Mouse (Mus musculus): ENCODE data around the gene Uxt.
A peak's percentile ranks its signal among the peaks of the same experiment; 100 is the strongest.

Uxt gene

DNA sequence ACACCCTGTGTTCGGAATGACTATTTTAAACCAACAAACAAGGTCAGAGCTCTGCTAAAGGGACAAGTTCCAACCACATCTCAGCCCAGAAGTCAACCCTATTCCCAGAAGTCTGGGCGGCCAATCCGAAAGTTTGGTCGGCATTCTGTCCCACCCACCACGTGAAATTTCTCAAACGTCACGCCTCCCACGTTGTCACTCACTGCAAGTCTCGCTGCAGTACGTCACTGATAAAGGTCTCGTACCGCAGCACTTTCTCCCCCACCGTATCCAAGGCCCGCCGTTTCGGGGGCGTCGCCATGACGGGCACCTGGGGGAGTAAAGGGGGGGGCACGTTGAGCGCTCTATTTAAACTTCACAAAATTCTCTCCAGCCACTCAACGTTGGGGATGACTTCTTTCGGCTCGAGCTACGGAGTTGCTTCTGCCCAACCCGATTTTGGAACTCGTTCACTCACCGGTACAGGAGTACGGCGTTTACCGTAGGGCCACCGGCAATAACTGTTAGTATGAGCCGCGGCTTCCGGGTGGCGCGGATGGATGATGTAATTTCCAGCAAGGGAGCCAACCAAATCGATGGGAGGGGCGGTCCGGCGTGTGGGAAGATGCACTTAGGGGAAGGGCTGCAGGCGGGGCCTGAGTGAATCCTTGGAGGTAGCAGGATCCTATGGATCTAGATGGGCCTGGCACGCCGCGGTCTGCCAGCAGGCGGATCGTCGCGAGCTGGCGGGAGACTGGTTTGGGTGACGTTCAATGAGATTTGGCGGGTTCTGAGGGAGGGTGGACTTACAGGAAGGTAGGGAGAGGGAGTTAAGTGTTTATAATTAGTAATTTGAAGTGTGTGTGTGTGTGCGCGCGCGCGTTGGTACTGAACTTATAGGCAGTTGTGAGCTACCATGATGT is at the start of gene Uxt:
Gene Uxt (minus strand): TSS at position 541 of the 902 bp plus-strand sequence.
- DNase-seq (ENCODE audit: low spot score in 2 of 2) = peak; percentile 80 to 85

DNA sequence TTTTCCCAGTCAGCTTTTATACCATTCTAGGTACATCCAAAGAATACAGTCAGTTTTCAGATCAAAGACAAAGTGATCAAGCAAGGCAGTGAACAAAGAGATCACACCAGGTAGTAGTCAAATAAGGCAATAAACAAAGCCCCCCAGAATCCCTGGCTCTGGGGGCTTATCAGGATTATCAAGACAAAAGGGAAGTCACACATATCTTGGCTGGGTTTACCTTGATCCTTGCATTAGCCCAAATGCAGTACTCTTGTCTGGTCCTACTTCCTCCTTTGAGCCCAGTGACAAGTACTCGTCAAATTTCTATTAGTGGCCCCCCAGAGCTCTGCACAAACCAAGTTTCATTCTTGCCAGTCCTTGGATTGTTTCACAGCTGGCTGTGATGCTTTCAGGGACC is 19.1 kb upstream of the Uxt start:
- no peak for DNase-seq (ENCODE audit: low spot score in 2 of 2)

DNA sequence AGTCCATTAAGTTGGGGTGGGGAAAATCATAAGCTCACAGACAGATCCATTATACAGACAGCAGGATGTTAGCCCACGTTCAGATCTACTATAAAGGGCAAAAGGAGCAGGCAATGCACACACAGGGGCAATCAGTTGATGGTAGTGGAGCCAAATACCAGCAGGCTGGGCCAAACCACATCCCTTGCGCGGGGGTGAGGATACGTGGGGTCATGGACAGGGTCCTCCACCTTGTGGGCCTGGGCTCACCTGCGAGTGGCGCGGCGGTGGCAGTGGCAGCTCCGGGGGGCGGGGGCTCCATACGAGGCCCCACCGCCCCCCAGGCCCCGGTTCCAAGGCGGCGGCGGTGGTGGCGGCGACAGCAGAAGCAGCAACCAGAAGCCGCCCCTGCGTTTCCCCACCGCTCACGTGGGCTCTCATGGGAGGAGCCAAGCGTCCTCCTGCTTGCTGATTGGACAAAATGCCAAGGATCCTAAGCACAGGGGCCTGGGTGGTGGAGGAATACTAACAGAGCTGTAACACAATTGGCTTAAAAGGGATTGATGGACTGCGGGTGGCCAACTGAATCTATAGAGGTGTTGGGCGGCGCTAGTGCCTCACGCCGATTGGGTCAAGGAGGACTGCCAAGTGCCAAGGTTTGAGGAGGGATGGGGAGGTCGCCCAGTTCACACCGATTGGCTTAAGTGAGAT is 11.5 kb downstream of the Uxt start, which contains the start of gene Elk1:
Gene Elk1 (minus strand): TSS at position 418 of the 690 bp plus-strand sequence.
- DNase-seq (ENCODE audit: low spot score in 2 of 2) = peak; percentile 79 to 86

DNA sequence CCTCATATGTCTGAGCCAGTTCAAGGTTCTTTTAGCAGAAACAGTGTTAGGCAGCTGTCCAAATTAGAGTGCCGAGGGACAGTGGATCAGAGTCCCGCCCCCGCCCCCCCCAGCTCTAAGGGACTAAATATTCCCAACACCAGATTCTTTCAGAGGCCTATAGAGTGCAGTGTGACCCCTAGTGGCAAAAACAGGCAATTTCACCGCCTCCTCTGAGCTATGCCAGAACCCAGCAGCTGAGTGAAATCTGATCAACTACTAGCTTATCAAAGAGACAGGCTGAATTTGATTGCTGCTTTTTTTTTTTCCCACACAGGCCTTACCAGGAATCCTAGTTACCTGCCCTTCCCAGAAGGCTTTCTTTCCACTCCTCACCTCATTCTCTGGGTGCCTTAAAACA is 15.8 kb downstream of the Uxt start:
- DNase-seq (ENCODE audit: low spot score in 2 of 2) = peak in 1 of 2 experiments; percentile 28

DNA sequence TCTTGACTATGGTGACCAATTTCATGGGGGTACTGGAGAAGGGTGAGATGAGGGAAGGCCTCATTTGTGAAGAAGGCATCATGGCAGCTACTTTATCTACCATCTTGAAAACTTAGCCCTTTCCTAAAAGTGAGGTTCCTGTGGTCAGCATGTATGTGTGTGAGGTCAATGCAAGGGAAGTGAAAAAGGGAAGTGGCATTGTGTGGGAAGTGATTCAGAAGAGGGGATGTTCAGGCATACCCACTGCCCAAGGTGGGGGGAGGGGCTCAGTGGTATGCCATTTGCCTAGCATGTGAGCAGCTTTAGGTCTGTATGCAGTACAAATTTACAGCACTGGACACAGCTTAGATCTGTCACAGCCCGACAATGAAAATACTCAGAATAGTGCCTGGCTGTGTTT is 29.9 kb downstream of the Uxt start:
- DNase-seq (ENCODE audit: low spot score in 2 of 2) = peak; percentile 6 to 41

DNA sequence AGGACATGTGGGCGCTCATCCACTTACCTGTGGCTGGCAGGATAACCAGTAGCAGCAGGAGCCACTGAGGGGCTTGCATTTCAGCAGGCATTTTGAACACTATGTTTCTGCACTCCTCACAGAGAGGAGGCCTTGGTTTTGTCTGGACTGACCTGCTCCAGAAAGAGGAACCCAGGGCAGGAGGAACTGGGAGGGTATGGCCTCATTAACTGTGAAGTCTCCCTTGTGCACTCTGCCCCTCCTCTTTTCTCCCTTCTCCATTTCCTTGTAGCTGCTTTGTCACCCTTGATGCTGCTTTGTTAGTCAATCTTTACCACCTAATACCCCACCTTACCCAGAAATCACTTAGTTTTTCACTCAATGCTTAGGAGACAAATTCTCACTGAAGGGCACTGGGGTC is 30.5 kb downstream of the Uxt start, which contains the start of gene Cfp:
Gene Cfp (minus strand): TSS at position 192 of the 400 bp plus-strand sequence.
- no peak for DNase-seq (ENCODE audit: low spot score in 2 of 2)

DNA sequence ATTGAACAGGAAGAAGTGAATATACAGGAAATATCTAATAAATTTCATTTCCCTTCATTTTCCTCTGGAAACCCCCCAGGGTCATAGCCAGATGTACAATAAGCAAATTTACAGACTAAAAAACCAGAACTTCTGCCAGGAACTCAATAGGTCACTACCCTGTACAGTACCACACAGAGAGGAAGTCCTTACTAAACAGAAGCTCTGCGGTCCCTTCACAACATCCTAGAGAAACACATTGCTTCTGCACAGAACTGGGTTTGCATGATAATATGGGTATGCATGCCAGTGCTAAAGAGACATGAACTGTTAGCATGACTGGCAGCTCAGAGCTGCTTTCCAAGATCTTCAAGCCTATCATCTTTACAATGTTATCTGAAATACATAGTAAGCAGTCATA is 32.0 kb downstream of the Uxt start:
- no peak for DNase-seq (ENCODE audit: low spot score in 2 of 2)

DNA sequence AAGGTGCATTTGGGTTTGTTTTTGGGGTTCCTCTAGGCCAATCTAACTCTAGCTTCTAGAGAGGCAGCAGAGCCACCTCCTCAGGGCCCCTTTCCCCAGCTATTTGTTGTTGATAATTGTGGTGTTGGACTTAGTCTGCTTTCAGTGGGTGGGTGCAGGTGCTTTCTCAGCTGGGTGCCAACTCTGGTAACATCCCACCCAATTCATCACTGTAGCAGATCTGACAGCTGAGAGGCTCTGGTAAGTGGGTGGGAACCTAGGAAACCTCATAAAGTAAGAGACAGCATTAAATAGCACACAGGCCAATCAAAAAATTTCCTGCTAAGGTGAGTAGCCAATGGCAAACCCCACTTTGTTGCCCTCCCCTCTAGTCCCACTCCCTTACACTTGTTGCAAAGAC is 36.8 kb downstream of the Uxt start:
- no peak for DNase-seq (ENCODE audit: low spot score in 2 of 2)

DNA sequence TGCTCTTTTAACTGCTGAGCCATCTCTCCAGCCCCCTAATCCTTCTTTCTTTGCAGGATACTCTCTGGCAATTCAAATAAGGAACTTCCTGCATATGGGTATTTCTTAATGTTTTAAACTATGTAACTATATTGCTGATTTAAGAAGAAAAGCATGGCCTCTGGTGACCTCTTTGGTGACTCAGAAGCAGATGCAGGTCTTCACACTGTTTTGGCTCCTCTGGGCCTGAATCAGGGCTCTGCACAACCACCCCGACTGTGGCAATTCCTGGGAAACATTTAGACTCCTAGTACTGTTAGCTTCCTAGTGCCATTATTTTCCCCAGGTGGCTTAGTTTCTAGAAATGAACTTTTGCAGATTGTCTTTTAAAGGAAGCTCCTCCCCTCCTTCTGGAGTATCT is 38.3 kb downstream of the Uxt start:
- no peak for DNase-seq (ENCODE audit: low spot score in 2 of 2)

DNA sequence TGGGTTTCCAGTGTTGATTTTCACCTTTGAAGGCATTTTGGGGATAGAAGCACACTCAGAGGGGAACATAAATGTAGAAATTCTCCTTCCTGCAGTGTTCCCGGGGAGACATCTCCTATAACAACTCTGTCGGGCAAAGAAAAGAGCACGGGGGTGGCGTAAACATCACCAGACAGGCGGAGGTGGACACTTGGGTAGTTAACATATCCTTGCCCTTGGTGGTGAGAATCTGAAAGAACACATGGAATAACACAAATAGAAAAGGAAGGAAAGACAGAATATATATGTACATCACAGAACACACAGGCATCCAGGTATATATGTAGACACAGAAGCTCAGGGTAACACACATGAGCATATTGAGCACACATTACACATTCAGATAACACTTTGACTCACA is 40.5 kb downstream of the Uxt start:
- no peak for DNase-seq (ENCODE audit: low spot score in 2 of 2)

DNA sequence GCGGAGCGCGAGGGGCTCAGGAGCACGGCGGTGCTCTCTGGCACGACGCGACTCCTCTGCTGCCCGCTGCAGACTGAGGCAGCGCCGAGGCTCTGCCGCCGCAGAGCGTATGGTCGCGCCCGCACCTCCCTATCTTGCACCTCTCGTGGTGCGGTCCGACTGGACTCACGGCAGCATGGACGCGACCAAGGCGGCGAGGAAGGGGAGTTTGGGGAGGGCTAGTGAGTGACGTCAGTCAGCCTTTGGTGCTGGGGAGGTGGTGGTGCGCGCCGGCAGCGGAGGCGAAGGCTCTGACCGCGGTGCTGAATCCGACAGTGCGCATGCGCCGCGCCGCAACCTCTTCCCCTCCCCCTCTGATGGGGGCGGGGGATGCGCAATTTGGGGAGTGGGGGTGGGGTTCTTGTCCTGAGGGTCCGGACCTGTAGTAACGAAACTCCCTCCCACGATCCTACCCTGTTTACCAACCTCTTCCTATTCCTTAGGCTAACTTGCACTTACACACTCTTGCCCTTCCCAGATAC is 40.9 kb downstream of the Uxt start, which contains the start of gene Syn1:
Gene Syn1 (minus strand): TSS at position 161 of the 521 bp plus-strand sequence.
- DNase-seq (ENCODE audit: low spot score in 2 of 2) = peak; percentile 78 to 83

DNA sequence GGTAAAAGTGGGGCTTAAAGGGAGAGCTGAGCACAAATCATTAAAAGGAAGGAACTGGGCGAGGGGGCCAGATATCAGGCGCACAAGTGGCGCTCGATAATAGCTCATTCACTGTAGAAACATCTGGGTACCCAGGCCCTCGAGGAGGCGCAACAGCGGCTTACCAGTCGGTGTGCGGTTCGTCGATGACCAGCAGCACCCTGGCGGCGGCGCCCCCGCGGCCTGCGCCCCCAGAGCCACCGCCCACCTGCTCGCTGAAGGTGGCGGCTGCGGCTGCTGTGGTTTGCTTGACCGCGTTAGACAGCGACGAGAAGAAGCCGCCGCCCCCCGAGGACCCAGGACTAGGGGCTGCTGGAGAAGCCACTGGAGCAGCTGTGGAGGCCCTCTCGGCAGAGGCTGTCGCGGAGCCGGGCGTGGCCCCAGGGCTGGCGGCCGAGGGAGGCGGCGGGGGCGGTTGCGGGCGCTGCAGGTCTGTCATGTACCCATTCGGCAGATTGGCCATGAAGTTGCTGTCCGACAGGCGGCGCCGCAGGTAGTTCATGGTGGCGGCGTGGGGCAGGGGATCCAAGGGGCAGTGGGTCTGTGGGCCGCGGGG is 41.5 kb downstream of the Uxt start:
- DNase-seq (ENCODE audit: low spot score in 2 of 2) = no peak

DNA sequence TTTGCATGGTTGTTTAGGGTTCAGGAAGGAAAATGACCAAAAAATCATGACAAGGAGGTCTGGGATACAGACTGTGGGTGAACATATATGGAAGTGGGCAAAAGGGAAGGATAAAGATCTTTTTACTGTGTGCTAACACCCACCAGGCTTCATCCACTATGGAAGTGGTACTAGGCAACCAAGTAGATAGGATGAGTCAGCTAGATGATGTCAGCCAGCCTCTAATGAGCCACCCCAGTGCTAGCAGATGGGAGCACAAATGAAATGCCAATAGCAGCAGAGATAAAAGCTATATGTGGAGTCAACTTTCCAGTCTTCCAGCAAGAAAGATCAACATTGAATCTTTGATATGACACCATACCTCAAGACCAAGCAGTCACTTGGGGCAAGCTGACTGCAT is 46.7 kb downstream of the Uxt start:
- no peak for DNase-seq (ENCODE audit: low spot score in 2 of 2)

DNA sequence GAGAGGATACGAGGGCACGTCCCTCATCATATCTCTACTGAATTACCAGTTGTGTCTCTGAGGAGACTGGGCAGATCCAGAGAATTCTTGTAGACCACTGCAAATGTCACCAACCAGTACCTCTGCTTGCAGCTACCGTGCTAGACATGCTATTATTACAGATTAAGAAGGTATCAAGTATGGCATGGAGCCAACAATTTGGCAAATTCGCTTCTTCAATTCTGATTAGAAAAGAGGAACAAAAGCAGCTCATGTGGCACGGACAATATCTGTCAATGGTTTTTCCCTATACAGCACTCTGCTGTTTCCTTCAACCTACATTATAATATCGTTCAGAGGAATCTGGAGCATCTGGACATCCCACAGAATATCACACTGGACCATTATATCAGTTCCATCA is 48.1 kb downstream of the Uxt start:
- no peak for DNase-seq (ENCODE audit: low spot score in 2 of 2)

DNA sequence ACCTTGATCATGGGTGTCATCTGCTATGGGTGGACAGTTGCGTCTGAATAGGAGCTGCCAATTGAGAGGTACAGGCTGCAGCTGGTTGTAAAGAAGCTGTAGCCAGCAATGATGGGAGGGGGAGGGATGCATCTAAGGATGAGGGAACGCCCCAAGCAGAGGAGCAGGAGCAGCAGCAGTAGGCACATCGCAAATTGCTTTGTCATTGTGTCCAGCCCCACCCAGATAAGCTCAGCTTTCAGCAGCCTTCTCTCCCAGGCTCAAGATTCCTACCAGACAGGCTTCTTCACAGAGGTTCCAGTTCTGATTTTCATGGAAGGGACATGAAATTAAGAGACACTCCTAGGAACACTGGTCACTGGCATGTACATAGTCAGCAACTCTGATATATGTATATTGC is 51.7 kb downstream of the Uxt start:
- DNase-seq (ENCODE audit: low spot score in 2 of 2) = no peak

Measured in natural killer cell, adult 2 months (primary cell).